Mouse (Mus musculus) embryonic facial prominence, embryonic 11.5 days (tissue): ENCODE results near the gene Rbm10. TPM values are rescaled to one million over a fixed set of nuclear protein-coding genes. Genes with fewer than 3 reads are reported as not detected.
A peak's percentile ranks its signal among the peaks of the same experiment; 100 is the strongest.

Experiments
- ATAC-seq: fragments of 200-750 bp; cut with Nextera tagmentation; replicated peaks from 2 replicates; pipeline ENCODE4 v1.8.0; 2017; ENCODE audit warnings: low read depth; ENCODE audit not compliant: insufficient number of reproducible peaks, low FRiP score, low TSS enrichment
- DNase-seq: peaks from one replicate; pipeline ENCODE4 v3.0.0-alpha.2; 2015; ENCODE audit warnings: low spot score
- H3K27ac ChIP-seq: fragments of 300-500 bp; sonication (generic); replicated peaks from 2 replicates; pipeline ENCODE4 v1.5.1; 2014; ENCODE audit warnings: mild to moderate bottlenecking, low read depth, low read length, control low read depth
- H3K27me3 ChIP-seq: fragments of 300-500 bp; sonication (generic); 2 replicates; pipeline ENCODE4 v1.6.1; 2014; ENCODE audit warnings: mild to moderate bottlenecking, low read length, moderate library complexity, mixed read lengths; ENCODE audit not compliant: control insufficient read depth, insufficient read depth
- H3K36me3 ChIP-seq: fragments of 300-500 bp; sonication (generic); replicated peaks from 2 replicates; pipeline ENCODE4 v1.6.1; 2014; ENCODE audit warnings: low read depth, mild to moderate bottlenecking, low read length, moderate library complexity, mixed read lengths; ENCODE audit not compliant: control insufficient read depth, insufficient read depth
- H3K4me1 ChIP-seq: fragments of 300-500 bp; sonication (generic); 2 replicates; pipeline ENCODE4 v1.6.1; 2014; ENCODE audit warnings: low read length, mixed read lengths; ENCODE audit not compliant: control insufficient read depth, insufficient read depth
- H3K4me2 ChIP-seq: fragments of 300-500 bp; sonication (generic); 2 replicates; pipeline ENCODE4 v1.6.1; 2014; ENCODE audit warnings: low read depth, mild to moderate bottlenecking, control low read depth, low read length, moderate library complexity
- H3K4me3 ChIP-seq: fragments of 300-500 bp; sonication (generic); 2 replicates; pipeline ENCODE4 v1.5.1; 2014; ENCODE audit warnings: low read depth, low read length, control low read depth
- H3K9ac ChIP-seq: fragments of 300-500 bp; sonication (generic); replicated peaks from 2 replicates; pipeline ENCODE4 v1.6.1; 2014; ENCODE audit warnings: mild to moderate bottlenecking, control low read depth, low read length
- H3K9me3 ChIP-seq: fragments of 300-500 bp; sonication (generic); replicated peaks from 2 replicates; pipeline ENCODE4 v1.6.1; 2016; ENCODE audit warnings: mild to moderate bottlenecking, low read length, inconsistent platforms, mixed read lengths; ENCODE audit not compliant: control insufficient read depth
- WGBS: fragments of 180-500 bp; shearing (Covaris S2); extraction: QIAGEN DNeasy Blood & Tissue Kit; methylation state at CpG from one replicate; pipeline ENCODE4 v1.1.7; 2014; 5-methylcytosine and 5-hydroxymethylcytosine counted together
- polyA plus RNA-seq: library from polyadenylated mRNA; unstranded; fragments of >200 nt; fragmentation: Nextera tagmentation; extraction: Ambion mirVana; gene quantifications from 2 replicates; pipeline ENCODE4 v1.2.1, GENCODE M21; 2014

The Rbm10 gene
- polyA plus RNA-seq: 58.4 and 67.0 TPM in 2 replicates

DNA sequence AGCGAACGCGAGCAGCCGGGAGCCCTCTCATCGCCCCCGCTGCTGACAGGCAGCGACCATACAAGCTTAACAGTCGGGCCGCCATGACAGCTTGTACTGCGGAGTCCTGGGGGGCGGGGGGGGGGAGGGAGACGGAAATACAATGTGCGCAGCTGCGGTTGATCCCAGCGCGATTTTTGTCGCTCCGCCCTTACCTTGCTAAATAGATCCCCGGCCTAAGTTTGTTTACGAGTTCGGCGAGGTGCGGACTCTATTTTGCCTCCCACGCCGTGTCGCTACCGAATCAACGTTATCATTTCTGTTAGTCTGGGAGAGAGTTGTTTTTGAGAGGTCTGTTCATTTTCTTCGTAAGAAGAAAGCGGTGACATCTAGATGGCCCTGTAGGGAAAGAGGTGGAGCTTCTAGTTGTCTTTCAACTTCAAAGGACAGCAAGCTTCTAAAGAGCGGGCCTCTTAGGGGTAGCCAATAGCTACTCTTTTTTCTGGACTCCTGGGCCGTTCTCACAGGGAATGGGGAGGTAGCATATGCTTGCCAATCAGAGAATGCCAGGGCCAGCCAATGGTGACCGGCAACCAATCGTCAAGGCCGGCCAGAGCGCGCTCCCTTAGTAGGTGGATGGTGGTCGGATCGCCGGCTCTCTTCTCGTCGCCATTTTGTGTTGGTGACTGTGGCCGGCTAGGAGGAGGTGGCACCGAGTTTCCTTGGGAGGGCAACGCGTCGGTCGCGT, at the start of gene Rbm10, which contains the start of gene Ndufb11:
Gene Rbm10, plus strand, starts transcription at position 328 of the 727 bp plus-strand sequence.
Gene Ndufb11, minus strand, starts transcription at position 444 of the 727 bp plus-strand sequence.
- peak within 1 kb of the TSS; percentile 72 for H3K27ac ChIP-seq
- WGBS: 19% methylated on average over 45 of the region's 49 CpGs
- no peaks in the 10 kb centered on the region for H3K27me3 ChIP-seq
- H3K9me3 ChIP-seq: no peaks in the 10 kb centered on the region
- H3K36me3 ChIP-seq: no peaks in the 10 kb centered on the region
- peak within 1 kb of the TSS; percentile 73 for H3K9ac ChIP-seq
- peak within 1 kb of the TSS; percentile 48 for H3K4me2 ChIP-seq
- peak within 1 kb of the TSS; percentile 58 for H3K4me3 ChIP-seq
- no peaks in the 10 kb centered on the region for H3K4me1 ChIP-seq
- DNase-seq (peak; percentile 79), ATAC-seq (peak; percentile 99)

DNA sequence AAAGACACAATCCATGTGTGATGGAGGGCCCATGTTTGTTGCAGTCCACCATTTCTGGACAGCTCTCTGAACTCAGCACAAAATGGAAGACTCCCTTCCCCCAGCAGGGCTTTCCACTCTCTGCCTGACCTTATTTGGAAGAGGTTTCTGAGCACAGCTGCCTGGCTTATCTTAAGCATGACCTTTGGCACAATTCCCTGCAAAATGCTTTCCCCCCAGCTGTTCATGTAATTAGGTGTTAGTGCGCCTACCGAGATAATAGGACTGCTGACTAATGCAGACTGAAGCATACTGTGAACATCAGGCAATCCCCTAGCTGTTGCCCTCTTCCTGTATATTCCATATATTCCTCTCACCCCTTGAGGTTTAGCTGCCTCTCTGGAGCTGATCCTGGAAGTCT, 46.3 kb upstream of the Rbm10 start:
- H3K4me3 ChIP-seq: no peak overlapping the region
- no peaks in the 10 kb centered on the region for H3K9me3 ChIP-seq
- DNase-seq (no peak), ATAC-seq (no peak)
- no peak overlapping the region for H3K27ac ChIP-seq
- H3K9ac ChIP-seq: no peak overlapping the region
- H3K36me3 ChIP-seq: no peaks in the 10 kb centered on the region
- no peak overlapping the region for H3K4me2 ChIP-seq
- no peaks in the 10 kb centered on the region for H3K4me1 ChIP-seq
- WGBS: 43% methylated on average over 2 of the region's 2 CpGs
- no peaks in the 10 kb centered on the region for H3K27me3 ChIP-seq

DNA sequence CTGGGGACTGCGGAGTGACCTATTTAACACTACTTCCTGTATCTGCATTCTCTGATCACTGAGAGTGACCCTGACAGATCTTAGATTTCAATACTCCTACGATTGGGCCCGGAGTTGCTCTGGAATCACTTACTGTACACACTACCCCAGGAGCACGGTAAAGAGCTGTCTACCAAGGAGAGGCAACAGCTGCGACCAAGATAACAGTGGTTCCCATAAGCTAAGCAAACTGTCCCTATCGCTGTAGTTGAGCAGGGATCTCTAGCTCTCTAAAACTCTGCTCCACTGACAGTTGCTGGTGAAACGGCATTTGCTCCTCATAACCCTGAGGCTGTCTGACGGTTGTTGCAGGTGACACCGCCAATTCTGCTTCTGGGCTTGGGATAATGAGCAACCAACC, 44.6 kb upstream of the Rbm10 start:
- H3K9ac ChIP-seq: no peak overlapping the region
- H3K27me3 ChIP-seq: no peaks in the 10 kb centered on the region
- no peaks in the 10 kb centered on the region for H3K36me3 ChIP-seq
- no peaks in the 10 kb centered on the region for H3K4me1 ChIP-seq
- H3K9me3 ChIP-seq: no peaks in the 10 kb centered on the region
- 66% methylated on average over 9 of the region's 9 CpGs for WGBS
- no peak for ATAC-seq
- no peak overlapping the region for H3K27ac ChIP-seq
- H3K4me3 ChIP-seq: no peak overlapping the region
- H3K4me2 ChIP-seq: no peak overlapping the region
- DNase-seq: no peak

DNA sequence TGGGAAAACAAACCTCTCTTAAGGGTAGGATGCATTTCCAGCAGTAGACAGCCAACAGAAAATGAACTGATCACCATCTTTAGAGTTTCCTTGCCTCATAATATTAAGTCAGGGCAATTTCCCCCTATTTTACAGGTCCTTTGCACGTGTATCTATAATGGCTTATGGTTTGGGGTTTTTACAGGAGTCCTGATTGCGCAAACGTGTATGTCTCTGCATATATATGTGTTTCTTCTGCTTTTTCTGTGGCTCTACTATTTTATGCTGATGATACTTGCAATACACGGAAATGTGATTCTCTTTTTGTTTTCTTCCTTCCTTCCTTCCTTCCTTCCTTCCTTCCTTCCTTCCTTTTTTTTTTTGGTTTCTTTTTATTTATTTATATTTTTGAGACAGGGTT, 43.4 kb upstream of the Rbm10 start:
- Histone ChIP-seq H3K9me3 (no peaks in the 10 kb centered on the region), H3K27ac (no peak overlapping the region), H3K9ac (no peak overlapping the region), H3K4me1 (no peaks in the 10 kb centered on the region), H3K4me2 (no peak overlapping the region), H3K4me3 (no peak overlapping the region), H3K27me3 (no peaks in the 10 kb centered on the region), H3K36me3 (no peaks in the 10 kb centered on the region)
- WGBS: 88% methylated on average over 4 of the region's 4 CpGs
- ATAC-seq: no peak
- no peak for DNase-seq

DNA sequence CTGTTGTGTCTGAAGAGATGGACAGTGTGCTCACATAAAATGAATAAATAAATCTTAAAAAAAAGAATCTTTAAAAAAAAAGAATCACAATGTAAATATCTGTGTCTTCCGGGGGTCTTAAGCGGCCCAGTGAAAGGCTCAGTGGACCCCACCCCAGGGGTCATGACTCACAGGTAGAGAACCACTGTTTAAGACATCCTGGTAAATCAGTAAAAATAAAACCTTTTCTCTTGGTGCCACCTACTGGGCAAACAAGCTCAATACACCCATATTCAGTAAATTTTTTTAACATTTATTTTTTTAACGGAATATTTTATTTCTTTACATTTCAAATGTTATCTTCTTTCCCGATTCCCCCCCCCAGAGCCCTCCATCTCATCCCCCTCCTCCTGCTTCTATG, 29.3 kb upstream of the Rbm10 start:
- Histone ChIP-seq H3K9ac (no peak overlapping the region), H3K9me3 (no peaks in the 10 kb centered on the region), H3K4me2 (no peak overlapping the region), H3K4me1 (no peaks in the 10 kb centered on the region), H3K27ac (no peak overlapping the region), H3K4me3 (no peak overlapping the region), H3K36me3 (no peaks in the 10 kb centered on the region), H3K27me3 (no peaks in the 10 kb centered on the region)
- peak; percentile 9 for DNase-seq
- ATAC-seq: no peak
- WGBS: 20% methylated on average over 4 of the region's 4 CpGs

DNA sequence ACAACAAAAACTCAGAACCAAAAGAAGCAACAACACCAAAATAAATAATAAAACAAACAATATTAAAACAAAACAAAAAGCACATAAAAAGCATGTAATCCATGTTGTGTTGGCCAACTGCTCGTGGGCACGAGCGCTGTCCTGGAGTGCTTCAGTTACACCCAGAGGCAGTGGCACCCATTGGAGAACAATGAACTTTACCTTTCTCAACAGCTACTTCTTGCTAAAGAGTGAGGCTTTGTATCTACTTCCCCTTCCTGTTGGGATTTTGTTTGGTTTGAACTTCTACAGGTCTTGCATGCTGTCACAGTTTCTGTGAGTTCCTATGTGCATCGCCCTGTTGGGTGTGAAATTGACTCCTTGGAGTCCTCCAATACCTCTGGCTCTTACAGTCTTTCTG, 8.8 kb upstream of the Rbm10 start:
- DNase-seq (no peak), ATAC-seq (no peak)
- H3K4me3 ChIP-seq: no peak overlapping the region
- H3K27ac ChIP-seq: no peak overlapping the region
- no peaks in the 10 kb centered on the region for H3K9me3 ChIP-seq
- H3K36me3 ChIP-seq: no peaks in the 10 kb centered on the region
- WGBS: 83% methylated on average over 4 of the region's 4 CpGs
- H3K27me3 ChIP-seq: no peaks in the 10 kb centered on the region
- no peak overlapping the region for H3K9ac ChIP-seq
- H3K4me2 ChIP-seq: no peak overlapping the region
- no peaks in the 10 kb centered on the region for H3K4me1 ChIP-seq

DNA sequence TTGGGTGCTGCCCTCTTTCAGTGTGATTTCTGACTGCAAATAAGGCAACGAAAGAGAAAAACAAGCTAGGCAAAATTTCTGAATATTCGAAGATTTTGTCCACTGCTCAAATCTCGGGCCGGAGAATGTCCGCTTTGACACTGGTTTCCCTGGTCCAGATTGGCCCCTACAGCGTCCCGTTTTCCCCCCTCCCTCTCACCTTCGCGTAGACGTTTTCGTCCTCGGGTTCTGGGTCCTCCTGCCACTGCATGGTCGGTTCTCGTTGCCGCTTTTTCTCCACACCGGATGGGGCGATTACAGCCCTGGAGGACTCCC, 485 bp upstream of the Rbm10 start:
- no peaks in the 10 kb centered on the region for H3K9me3 ChIP-seq
- no peaks in the 10 kb centered on the region for H3K36me3 ChIP-seq
- H3K4me3 ChIP-seq: peak overlapping the region; percentile 58
- no peak for ATAC-seq
- peak overlapping the region; percentile 38; the same call in 1 of the 2 replicates for H3K4me2 ChIP-seq
- H3K4me1 ChIP-seq: no peaks in the 10 kb centered on the region
- no peak for DNase-seq
- 18% methylated on average over 17 of the region's 17 CpGs for WGBS
- peak overlapping the region; percentile 67 for H3K27ac ChIP-seq
- no peaks in the 10 kb centered on the region for H3K27me3 ChIP-seq
- H3K9ac ChIP-seq: peak overlapping the region; percentile 58

DNA sequence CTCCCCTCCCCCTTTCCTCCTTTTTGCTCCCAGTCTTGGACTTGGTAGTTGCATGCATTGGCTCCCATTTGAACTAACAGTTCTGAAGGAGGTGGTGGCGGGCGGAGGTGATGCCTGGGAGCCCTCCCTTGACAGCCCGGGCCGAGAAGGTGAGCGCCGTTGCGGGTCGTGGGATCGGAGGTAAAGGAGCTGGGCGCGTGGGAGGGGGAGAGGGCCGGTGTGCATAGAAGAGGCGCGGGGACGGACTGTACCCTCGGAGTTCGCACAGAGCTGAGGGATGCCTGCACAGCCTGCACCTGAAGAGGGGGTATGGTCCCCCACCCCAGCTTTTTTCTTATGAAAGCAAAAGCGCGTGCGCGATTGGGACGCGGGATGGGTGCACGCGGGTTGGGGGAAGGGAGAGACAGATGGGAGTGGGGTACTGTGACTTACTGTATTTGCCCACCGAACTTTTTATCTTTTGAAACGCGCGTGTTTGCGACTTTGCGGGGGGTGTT, 648 bp downstream of the Rbm10 start:
- H3K27me3 ChIP-seq: no peaks in the 10 kb centered on the region
- ATAC-seq (peak; percentile 61), DNase-seq (peak; percentile 59)

More for the DNA sequence above, 648 bp downstream of the Rbm10 start:
- WGBS: 11% methylated on average over 26 of the region's 31 CpGs
- peak overlapping the region; percentile 72 for H3K27ac ChIP-seq
- peak overlapping the region; percentile 48 for H3K4me2 ChIP-seq
- H3K9ac ChIP-seq: peak overlapping the region; percentile 73
- H3K36me3 ChIP-seq: no peaks in the 10 kb centered on the region
- H3K4me3 ChIP-seq: peak overlapping the region; percentile 58
- no peaks in the 10 kb centered on the region for H3K4me1 ChIP-seq
- no peaks in the 10 kb centered on the region for H3K9me3 ChIP-seq
